Mouse (Mus musculus) kidney, embryonic 15.5 days (tissue): ENCODE data around the gene Col27a1. TPM values are rescaled to one million over a fixed set of nuclear protein-coding genes. Genes with fewer than 3 reads are reported as not detected.

Source experiments
- ATAC-seq: fragments of 200-750 bp; cut with Nextera tagmentation; replicated peaks from 2 replicates; pipeline ENCODE4 v1.8.0; 2017; ENCODE audit warnings: moderate TSS enrichment; ENCODE audit not compliant: low FRiP score
- H3K27ac ChIP-seq: fragments of 300-500 bp; sonication (generic); 2 replicates; pipeline ENCODE4 v1.5.1; 2015; ENCODE audit warnings: mild to moderate bottlenecking, inconsistent platforms
- H3K27me3 ChIP-seq: fragments of 300-500 bp; sonication (generic); 2 replicates; pipeline ENCODE4 v1.6.1; 2015; ENCODE audit warnings: inconsistent platforms
- H3K36me3 ChIP-seq: fragments of 300-500 bp; sonication (generic); 2 replicates; pipeline ENCODE4 v1.6.1; 2015; ENCODE audit warnings: inconsistent platforms
- H3K4me1 ChIP-seq: fragments of 300-500 bp; sonication (generic); 2 replicates; pipeline ENCODE4 v1.6.1; 2015; ENCODE audit warnings: inconsistent platforms
- H3K4me2 ChIP-seq: fragments of 300-500 bp; sonication (generic); 2 replicates; pipeline ENCODE4 v1.6.1; 2015; ENCODE audit warnings: moderate library complexity, mild to moderate bottlenecking, inconsistent platforms
- H3K4me3 ChIP-seq: fragments of 300-500 bp; sonication (generic); replicated peaks from 2 replicates; pipeline ENCODE4 v1.5.1; 2015; ENCODE audit warnings: mild to moderate bottlenecking, inconsistent platforms
- H3K9ac ChIP-seq: fragments of 300-500 bp; sonication (generic); 2 replicates; pipeline ENCODE4 v1.6.1; 2015; ENCODE audit warnings: mild to moderate bottlenecking, inconsistent platforms
- H3K9me3 ChIP-seq: fragments of 300-500 bp; sonication (generic); replicated peaks from 2 replicates; pipeline ENCODE4 v1.6.1; 2016; ENCODE audit warnings: inconsistent platforms
- WGBS: fragments of 180-500 bp; shearing (Covaris S2); methylation state at CpG from one replicate; pipeline ENCODE4 v1.1.7; 2015; ENCODE audit warnings: mixed read lengths; 5-methylcytosine and 5-hydroxymethylcytosine counted together
- polyA plus RNA-seq: library from polyadenylated mRNA; unstranded; fragments of >200 nt; fragmentation: Nextera tagmentation; extraction: Ambion mirVana; gene quantifications from 2 replicates; pipeline ENCODE4 v1.2.1, GENCODE M21; 2015

The Col27a1 gene
- polyA plus RNA-seq, 1 experiment from 2014 or later = 9.4 TPM

DNA sequence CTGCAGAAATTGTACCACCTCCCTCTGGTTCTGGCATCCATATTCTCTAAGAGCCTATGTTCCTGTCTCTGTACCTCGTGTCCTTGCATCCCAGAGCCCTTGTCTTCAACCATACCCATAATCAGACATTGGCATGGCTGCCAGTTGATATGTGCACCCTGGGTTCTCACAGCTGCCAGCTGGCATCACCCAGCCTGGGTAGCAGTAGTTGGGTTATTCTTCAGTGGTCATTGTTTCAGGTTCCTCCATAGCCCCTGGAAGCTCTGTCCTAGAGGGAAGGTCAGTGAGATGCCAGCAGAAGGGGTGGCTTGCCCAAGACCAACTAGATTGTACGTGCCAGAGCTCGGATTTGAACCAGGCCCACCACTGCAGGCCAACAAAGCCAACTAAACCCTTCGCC is 77.9 kb downstream of the Col27a1 start:
- H3K27ac ChIP-seq = no peak overlapping the region

GRCm38 (mm10) chr4:63295641-63296040 is 81.8 kb downstream of the Col27a1 start:
- H3K9ac ChIP-seq = no peak overlapping the region
- H3K4me2 ChIP-seq = no peak overlapping the region
- H3K36me3 ChIP-seq = peaks cover 34% of the 10 kb centered on the region
- no peak overlapping the region for H3K27ac ChIP-seq
- no peaks in the 10 kb centered on the region for H3K27me3 ChIP-seq
- WGBS = 81% methylated on average over 1 of the region's 1 CpGs
- H3K9me3 ChIP-seq = no peaks in the 10 kb centered on the region
- 0 out of 2 replicates have a peak, but pooled peaks cover 7% of the 10 kb centered on the region for H3K4me1 ChIP-seq
- ATAC-seq = no peak
- H3K4me3 ChIP-seq = no peak overlapping the region

More for the DNA sequence above, 77.9 kb downstream of the Col27a1 start:
- no peaks in the 10 kb centered on the region for H3K27me3 ChIP-seq
- H3K4me2 ChIP-seq = no peak overlapping the region
- peaks cover 15% of the 10 kb centered on the region for H3K4me1 ChIP-seq
- peaks cover 35% of the 10 kb centered on the region for H3K36me3 ChIP-seq
- ATAC-seq = no peak
- no peak overlapping the region for H3K4me3 ChIP-seq
- no peak overlapping the region for H3K9ac ChIP-seq
- 91% methylated on average over 4 of the region's 4 CpGs for WGBS
- H3K9me3 ChIP-seq = no peaks in the 10 kb centered on the region

DNA sequence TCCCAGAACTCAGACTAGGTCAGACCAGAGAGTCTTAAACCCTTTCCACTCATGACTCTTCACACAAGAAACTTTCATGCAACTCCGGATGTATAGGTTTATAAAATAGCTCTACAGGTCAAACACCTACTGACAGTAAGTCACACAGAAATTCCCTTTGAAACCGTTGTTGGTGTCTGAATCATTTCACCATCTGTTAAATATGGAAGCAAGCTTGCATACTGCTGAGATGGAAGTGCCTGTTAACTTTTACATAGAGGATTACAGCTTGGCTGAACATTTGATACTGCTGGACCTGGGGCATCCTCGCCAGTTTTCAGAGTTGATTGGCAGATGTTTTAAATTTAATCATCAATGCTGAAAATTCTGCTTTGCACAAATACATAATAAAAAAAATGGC is 82.5 kb downstream of the Col27a1 start:
- Histone ChIP-seq H3K4me3 (no peak overlapping the region), H3K27ac (no peak overlapping the region), H3K9me3 (no peaks in the 10 kb centered on the region), H3K4me1 (0 out of 2 replicates have a peak, but pooled peaks cover 5% of the 10 kb centered on the region), H3K4me2 (no peak overlapping the region), H3K9ac (no peak overlapping the region), H3K36me3 (peaks cover 34% of the 10 kb centered on the region), H3K27me3 (no peaks in the 10 kb centered on the region)
- ATAC-seq = no peak
- 57% methylated on average over 3 of the region's 3 CpGs for WGBS

- ATAC-seq = no peak
- Histone ChIP-seq H3K4me2 (no peak overlapping the region), H3K9me3 (no peaks in the 10 kb centered on the region), H3K9ac (no peak overlapping the region), H3K4me1 (0 out of 2 replicates have a peak, but pooled peaks cover 5% of the 10 kb centered on the region), H3K36me3 (peaks cover 34% of the 10 kb centered on the region), H3K4me3 (no peak overlapping the region), H3K27me3 (no peaks in the 10 kb centered on the region), H3K27ac (no peak overlapping the region)
- 77% methylated on average over 8 of the region's 8 CpGs for WGBS
Measured at GRCm38 (mm10) chr4:63296876-63297275, 83.1 kb downstream of the Col27a1 start.

DNA sequence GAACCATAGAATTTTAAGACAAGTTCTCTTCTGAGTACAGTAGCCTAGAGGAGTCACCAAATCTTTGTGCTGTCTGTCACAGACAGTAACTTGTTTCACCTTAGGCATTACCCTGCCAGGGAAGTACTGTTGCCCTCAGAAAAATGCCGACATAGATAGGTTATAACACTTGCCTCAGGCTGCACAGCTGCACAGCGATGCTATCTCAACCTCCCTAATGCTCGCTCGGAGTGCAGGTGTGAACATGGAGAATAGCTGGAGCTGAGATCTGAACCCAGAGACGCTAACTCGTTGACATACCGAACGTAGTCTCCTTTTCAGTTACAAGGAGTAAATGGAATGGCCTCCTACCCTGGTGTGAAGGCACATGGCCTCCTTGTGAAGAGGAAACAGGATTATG is 84.4 kb downstream of the Col27a1 start:
- no peak overlapping the region for H3K27ac ChIP-seq
- H3K27me3 ChIP-seq = no peaks in the 10 kb centered on the region
- no peaks in the 10 kb centered on the region for H3K4me1 ChIP-seq
- H3K4me2 ChIP-seq = no peak overlapping the region
- no peaks in the 10 kb centered on the region for H3K9me3 ChIP-seq
- H3K4me3 ChIP-seq = no peak overlapping the region
- WGBS = 94% methylated on average over 8 of the region's 8 CpGs
- H3K36me3 ChIP-seq = peaks cover 25% of the 10 kb centered on the region
- ATAC-seq = no peak
- no peak overlapping the region for H3K9ac ChIP-seq

DNA sequence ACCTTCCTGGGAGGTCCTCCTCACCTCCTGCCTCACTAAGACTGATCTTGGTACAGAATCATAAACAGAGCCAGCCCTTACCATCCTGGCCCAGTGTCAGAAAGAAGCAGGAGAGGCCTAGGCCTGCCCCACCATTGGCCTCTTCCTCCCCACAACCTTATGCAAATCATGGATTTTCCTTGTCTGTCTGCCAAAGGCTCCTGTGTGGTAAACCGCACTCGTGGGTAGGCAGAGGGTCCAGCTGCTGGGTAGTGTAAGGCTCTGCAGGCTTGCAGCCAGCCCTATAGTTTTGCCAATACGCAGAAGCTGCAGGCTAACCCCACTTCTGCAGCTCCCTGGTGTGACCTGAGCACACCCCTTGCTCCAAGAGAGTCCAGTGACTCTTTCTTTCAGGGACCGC is 88.8 kb downstream of the Col27a1 start:
- peaks cover 14% of the 10 kb centered on the region for H3K36me3 ChIP-seq
- H3K9me3 ChIP-seq = no peaks in the 10 kb centered on the region
- H3K4me3 ChIP-seq = no peak overlapping the region
- no peak overlapping the region for H3K27ac ChIP-seq
- ATAC-seq = no peak
- no peak overlapping the region for H3K9ac ChIP-seq
- WGBS = 71% methylated on average over 4 of the region's 4 CpGs
- H3K4me1 ChIP-seq = 0 out of 2 replicates have a peak, but pooled peaks cover 3% of the 10 kb centered on the region
- no peaks in the 10 kb centered on the region for H3K27me3 ChIP-seq
- H3K4me2 ChIP-seq = no peak overlapping the region

DNA sequence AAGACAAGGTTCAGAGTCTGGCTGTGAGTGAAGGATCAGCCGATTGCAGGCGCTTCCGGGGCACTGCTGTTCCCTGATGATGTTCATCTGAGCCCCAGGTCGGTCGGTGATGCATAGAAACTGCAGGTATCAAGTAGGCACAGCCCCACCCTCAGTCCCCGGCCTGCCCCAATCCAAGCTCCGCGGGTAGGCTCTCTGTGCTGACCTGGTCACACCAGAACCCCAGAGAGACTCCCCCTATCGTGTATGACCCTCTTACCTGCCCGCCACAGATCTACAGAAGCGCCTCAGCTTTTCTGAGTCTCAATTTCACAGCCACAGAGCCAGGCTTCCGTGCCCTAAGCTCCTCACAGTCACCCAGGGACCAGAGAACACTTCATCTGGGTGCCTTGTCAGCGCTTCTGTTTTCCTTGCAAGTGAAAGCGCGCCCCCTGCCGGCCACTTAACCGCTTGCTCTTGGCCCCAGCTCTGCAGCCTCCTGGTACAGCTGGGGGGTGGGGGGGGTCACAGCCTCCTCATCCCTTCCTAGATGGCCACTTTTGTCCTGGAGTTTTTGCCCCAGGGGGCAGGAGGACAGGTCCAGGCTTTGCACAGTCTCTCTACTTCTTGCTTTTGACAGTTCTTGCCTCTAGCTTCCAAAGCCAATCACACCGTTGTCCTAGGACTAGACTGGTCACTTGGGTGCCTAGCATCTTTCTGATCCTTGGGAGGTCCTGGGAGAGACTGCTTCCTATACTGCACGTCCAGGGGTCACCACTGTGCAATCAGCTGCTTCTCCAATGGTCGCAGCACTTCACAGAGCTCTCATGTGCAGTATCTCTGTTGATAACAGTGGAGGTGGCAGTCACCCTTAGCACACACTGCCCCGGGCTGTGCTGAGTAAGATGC is 93.6 kb downstream of the Col27a1 start:
- H3K27ac ChIP-seq = no peak overlapping the region
- 0 out of 2 replicates have a peak, but pooled peaks cover 3% of the 10 kb centered on the region for H3K4me1 ChIP-seq
- H3K9ac ChIP-seq = no peak overlapping the region
- H3K4me2 ChIP-seq = no peak overlapping the region
- H3K9me3 ChIP-seq = no peaks in the 10 kb centered on the region
- 32% methylated on average over 21 of the region's 21 CpGs for WGBS
- no peak overlapping the region for H3K4me3 ChIP-seq
- H3K36me3 ChIP-seq = peaks cover 13% of the 10 kb centered on the region; the same call in 1 of the 2 replicates
- no peaks in the 10 kb centered on the region for H3K27me3 ChIP-seq
- ATAC-seq = peak; percentile 57; the same call in 1 of the 2 replicates

DNA sequence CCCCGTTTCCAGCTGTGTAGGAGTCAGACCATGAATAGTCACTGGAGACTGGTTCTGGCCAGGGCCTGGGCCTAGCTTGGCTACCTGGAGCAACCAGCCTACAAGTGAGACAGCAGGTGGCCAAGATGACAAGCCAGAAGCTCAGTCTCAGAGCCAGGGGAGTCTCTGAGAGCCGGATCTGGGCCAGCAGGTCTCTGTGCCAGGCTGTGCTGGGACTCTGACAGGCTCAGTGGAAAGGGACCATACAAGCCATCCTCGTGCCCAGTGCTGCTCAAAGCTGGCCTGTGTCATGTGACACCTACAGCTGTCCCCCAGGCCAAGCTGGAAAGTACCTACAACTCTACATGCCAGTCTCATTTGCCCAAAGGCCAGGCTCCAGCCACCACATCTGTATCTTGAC is 94.5 kb downstream of the Col27a1 start:
- no peak overlapping the region for H3K27ac ChIP-seq
- H3K27me3 ChIP-seq = no peaks in the 10 kb centered on the region
- WGBS = 80% methylated on average over 3 of the region's 3 CpGs
- H3K4me1 ChIP-seq = 0 out of 2 replicates have a peak, but pooled peaks cover 3% of the 10 kb centered on the region
- H3K9ac ChIP-seq = no peak overlapping the region
- no peak for ATAC-seq
- peaks cover 13% of the 10 kb centered on the region; the same call in 1 of the 2 replicates for H3K36me3 ChIP-seq
- no peak overlapping the region for H3K4me3 ChIP-seq
- H3K4me2 ChIP-seq = no peak overlapping the region
- no peaks in the 10 kb centered on the region for H3K9me3 ChIP-seq

- no peak overlapping the region for H3K4me2 ChIP-seq
- WGBS = 46% methylated on average over 10 of the region's 10 CpGs
- no peaks in the 10 kb centered on the region for H3K9me3 ChIP-seq
- H3K4me3 ChIP-seq = no peak overlapping the region
- H3K9ac ChIP-seq = no peak overlapping the region
- ATAC-seq = no peak
- H3K36me3 ChIP-seq = peaks cover 20% of the 10 kb centered on the region; the same call in 1 of the 2 replicates
- no peak overlapping the region for H3K27ac ChIP-seq
- H3K27me3 ChIP-seq = no peaks in the 10 kb centered on the region
- H3K4me1 ChIP-seq = 0 out of 2 replicates have a peak, but pooled peaks cover 3% of the 10 kb centered on the region
Measured at GRCm38 (mm10) chr4:63310247-63310855, 96.5 kb downstream of the Col27a1 start.

GRCm38 (mm10) chr4:63311426-63311825 is 97.6 kb downstream of the Col27a1 start:
- H3K4me3 ChIP-seq = no peak overlapping the region
- 94% methylated on average over 7 of the region's 7 CpGs for WGBS
- no peak overlapping the region for H3K4me2 ChIP-seq
- H3K4me1 ChIP-seq = 0 out of 2 replicates have a peak, but pooled peaks cover 3% of the 10 kb centered on the region
- no peaks in the 10 kb centered on the region for H3K27me3 ChIP-seq
- no peak for ATAC-seq
- H3K9ac ChIP-seq = no peak overlapping the region
- peaks cover 18% of the 10 kb centered on the region for H3K36me3 ChIP-seq
- no peaks in the 10 kb centered on the region for H3K9me3 ChIP-seq
- no peak overlapping the region for H3K27ac ChIP-seq

- no peaks in the 10 kb centered on the region for H3K27me3 ChIP-seq
- H3K36me3 ChIP-seq = peaks cover 34% of the 10 kb centered on the region
- ATAC-seq = no peak
- H3K9ac ChIP-seq = no peak overlapping the region
- H3K9me3 ChIP-seq = no peaks in the 10 kb centered on the region
- no peak overlapping the region for H3K27ac ChIP-seq
- 84% methylated on average over 5 of the region's 5 CpGs for WGBS
- H3K4me2 ChIP-seq = no peak overlapping the region
- H3K4me3 ChIP-seq = no peak overlapping the region
- H3K4me1 ChIP-seq = no peaks in the 10 kb centered on the region
Measured at GRCm38 (mm10) chr4:63314063-63314462, 100.3 kb downstream of the Col27a1 start.

DNA sequence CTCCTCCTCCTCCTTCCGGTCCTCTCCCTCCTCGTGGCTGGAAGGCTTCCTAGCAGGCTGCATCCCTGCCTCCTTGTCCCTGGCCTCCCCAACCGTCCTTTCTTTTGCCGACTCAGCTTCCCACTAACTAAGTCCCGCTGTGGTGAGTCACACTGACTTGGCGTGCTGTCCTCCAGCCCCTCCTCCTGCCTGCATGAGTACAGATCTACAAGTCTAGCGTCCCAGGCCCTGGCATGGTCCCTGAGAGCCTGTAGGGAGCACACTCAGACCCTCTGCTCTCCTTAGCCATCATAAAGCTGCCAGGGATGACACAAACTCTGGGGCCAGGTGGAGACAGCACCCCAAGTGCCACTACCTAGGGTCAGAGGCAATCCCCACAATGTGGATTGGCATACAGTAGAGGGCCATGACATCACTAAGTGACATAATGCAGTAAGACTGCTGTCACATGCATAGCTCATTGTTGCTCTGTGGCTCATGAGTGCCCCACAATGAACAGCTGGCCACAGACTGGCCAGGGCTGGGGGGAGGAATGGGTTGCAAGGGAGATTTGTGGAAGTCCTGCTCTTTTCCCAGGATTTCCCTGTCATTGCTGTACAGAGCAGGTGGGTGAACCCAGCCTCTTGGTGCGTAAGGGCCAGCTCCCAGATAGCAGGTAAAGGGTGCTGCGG is 102.4 kb downstream of the Col27a1 start:
- no peak overlapping the region for H3K9ac ChIP-seq
- H3K36me3 ChIP-seq = peaks cover 40% of the 10 kb centered on the region
- no peaks in the 10 kb centered on the region for H3K9me3 ChIP-seq
- H3K4me2 ChIP-seq = no peak overlapping the region
- no peak overlapping the region for H3K27ac ChIP-seq
- H3K4me3 ChIP-seq = no peak overlapping the region
- 0 out of 2 replicates have a peak, but pooled peaks have one; percentile 24 for ATAC-seq
- no peaks in the 10 kb centered on the region for H3K27me3 ChIP-seq
- no peaks in the 10 kb centered on the region for H3K4me1 ChIP-seq
- 62% methylated on average over 9 of the region's 9 CpGs for WGBS
